Mouse (Mus musculus) midbrain, embryonic 15.5 days (tissue): ENCODE results near the gene Dcbld2. TPM values are rescaled to one million over a fixed set of nuclear protein-coding genes. Genes with fewer than 3 reads are reported as not detected.

Experiments used
- polyA plus RNA-seq: library from polyadenylated mRNA; unstranded; fragments of >200 nt; fragmentation: Nextera tagmentation; extraction: Ambion mirVana; gene quantifications from 2 replicates; pipeline ENCODE4 v1.2.1, GENCODE M21; 2015

Dcbld2 gene
- polyA plus RNA-seq, 1 experiment from 2014 or later = 8.3 TPM

Other genes starting within 250 kb of the Dcbld2 start
- gene St3gal6, start 115.8 kb downstream of the Dcbld2 start, polyA plus RNA-seq = 12.1 and 13.6 TPM in 2 replicates
- gene Gm813, start 208.5 kb downstream of the Dcbld2 start, polyA plus RNA-seq = not detected in 2 replicates
- not detected in 2 replicates for gene E330017A01Rik, start 230.3 kb downstream of the Dcbld2 start, polyA plus RNA-seq